Mouse (Mus musculus): ENCODE results near the gene Ophn1. TPM values are rescaled to one million over a fixed set of nuclear protein-coding genes. Genes with fewer than 3 reads are reported as not detected.
A peak's percentile ranks its signal among the peaks of the same experiment; 100 is the strongest.

Gene Ophn1
- 10 to 100 TPM; 34.9 to 42.3 (median 36.0) TPM for total RNA-seq (2022)

GRCm38 (mm10) chrX:98890406-98891116, at the start of gene Ophn1:
Gene Ophn1, minus strand, starts transcription at chrX:98891025.
- peak; percentile 57 to 79 for DNase-seq (ENCODE audit: low spot score in 2 of 2)

- DNase-seq (ENCODE audit: low spot score in 2 of 2), result peak; percentile 82 to 89
Observed at GRCm38 (mm10) chrX:98937555-98938294, 46.9 kb upstream of the Ophn1 start.

- DNase-seq (ENCODE audit: low spot score in 2 of 2), result peak; percentile 95 to 98
Observed at GRCm38 (mm10) chrX:98936707-98937554, 46.1 kb upstream of the Ophn1 start.

GRCm38 (mm10) chrX:98936101-98936500, 45.3 kb upstream of the Ophn1 start, which contains the start of gene Yipf6:
Gene Yipf6, plus strand, starts transcription at chrX:98936316.
- no peak for DNase-seq (ENCODE audit: low spot score in 2 of 2)

- DNase-seq (ENCODE audit: low spot score in 2 of 2), result no peak
Observed at GRCm38 (mm10) chrX:98919423-98919822, 28.6 kb upstream of the Ophn1 start.

- no peak for DNase-seq (ENCODE audit: low spot score in 2 of 2)
Observed at GRCm38 (mm10) chrX:98908910-98909309, 18.1 kb upstream of the Ophn1 start.

GRCm38 (mm10) chrX:98904226-98904625, 13.4 kb upstream of the Ophn1 start:
- DNase-seq (ENCODE audit: low spot score in 2 of 2), result no peak

- DNase-seq (ENCODE audit: low spot score in 2 of 2), result no peak
Observed at GRCm38 (mm10) chrX:98898307-98898706, 7.5 kb upstream of the Ophn1 start.

GRCm38 (mm10) chrX:98890072-98890405, 786 bp downstream of the Ophn1 start:
- DNase-seq (ENCODE audit: low spot score in 2 of 2), result peak in 1 of 2 experiments; percentile 3

GRCm38 (mm10) chrX:98881983-98882382, 8.8 kb downstream of the Ophn1 start:
- DNase-seq (ENCODE audit: low spot score in 2 of 2), result no peak

- no peak for DNase-seq (ENCODE audit: low spot score in 2 of 2)
Observed at GRCm38 (mm10) chrX:98881085-98881484, 9.7 kb downstream of the Ophn1 start.

- DNase-seq (ENCODE audit: low spot score in 2 of 2), result no peak
Observed at GRCm38 (mm10) chrX:98880314-98880713, 10.5 kb downstream of the Ophn1 start.

- DNase-seq (ENCODE audit: low spot score in 2 of 2), result no peak
Observed at GRCm38 (mm10) chrX:98875144-98875543, 15.7 kb downstream of the Ophn1 start.

GRCm38 (mm10) chrX:98874086-98874485, 16.7 kb downstream of the Ophn1 start:
- no peak for DNase-seq (ENCODE audit: low spot score in 2 of 2)

GRCm38 (mm10) chrX:98872064-98872463, 18.8 kb downstream of the Ophn1 start:
- DNase-seq (ENCODE audit: low spot score in 2 of 2), result peak in 1 of 2 experiments; percentile 14

GRCm38 (mm10) chrX:98870541-98870940, 20.3 kb downstream of the Ophn1 start:
- no peak for DNase-seq (ENCODE audit: low spot score in 2 of 2)

- no peak for DNase-seq (ENCODE audit: low spot score in 2 of 2)
Observed at GRCm38 (mm10) chrX:98869735-98870134, 21.1 kb downstream of the Ophn1 start.

- no peak for DNase-seq (ENCODE audit: low spot score in 2 of 2)
Observed at GRCm38 (mm10) chrX:98869165-98869564, 21.7 kb downstream of the Ophn1 start.

- no peak for DNase-seq (ENCODE audit: low spot score in 2 of 2)
Observed at GRCm38 (mm10) chrX:98860167-98860566, 30.7 kb downstream of the Ophn1 start.

GRCm38 (mm10) chrX:98856046-98856445, 34.8 kb downstream of the Ophn1 start:
- no peak for DNase-seq (ENCODE audit: low spot score in 2 of 2)

GRCm38 (mm10) chrX:98850869-98851268, 40.0 kb downstream of the Ophn1 start:
- no peak for DNase-seq (ENCODE audit: low spot score in 2 of 2)

GRCm38 (mm10) chrX:98841606-98842005, 49.2 kb downstream of the Ophn1 start:
- no peak for DNase-seq (ENCODE audit: low spot score in 2 of 2)
